Mouse (Mus musculus) G1E (cell line): ENCODE measurements around the gene Zfp11.

Experiments used
- CTCF ChIP-seq: IDR thresholded peaks from 2 replicates; pipeline ENCODE4 v1.5.1; 2012; ENCODE audit warnings: low read depth, low read length, inconsistent platforms, mixed read lengths
- GATA1 ChIP-seq: IDR thresholded peaks from 2 replicates; pipeline ENCODE4 v1.6.1; 2012; ENCODE audit warnings: borderline replicate concordance, low read length, inconsistent platforms, mixed read lengths
- POLR2AphosphoS5 ChIP-seq: IDR thresholded peaks from 2 replicates; pipeline ENCODE4 v1.6.1; 2012; ENCODE audit warnings: low read depth, low read length, inconsistent platforms; ENCODE audit not compliant: insufficient replicate concordance

GRCm38 (mm10) chr5:129715326-129715861 is 45.5 kb upstream of the Zfp11 start, which contains the start of gene Mrps17:
- no peak for TF ChIP-seq CTCF
- TF ChIP-seq GATA1, result no peak
- TF ChIP-seq POLR2AphosphoS5, result no peak
